Mouse (Mus musculus) liver, embryonic 13.5 days (tissue): Measurements from ENCODE around the gene Pramef25. TPM values are rescaled to one million over a fixed set of nuclear protein-coding genes. Genes with fewer than 3 reads are reported as not detected.
"Not testable (repeated sequence)": the region's sequence is repeated elsewhere in the genome, so short reads cannot be mapped to it uniquely, and the experiment has no call there.

Experiments
- ATAC-seq: fragments of 200-750 bp; cut with Nextera tagmentation; 2 replicates; pipeline ENCODE4 v1.8.0; 2017; ENCODE audit warnings: low read depth, mild to moderate bottlenecking, moderate number of reproducible peaks, moderate library complexity
- DNase-seq: peaks from one replicate; pipeline ENCODE4 v3.0.0; 2022
- H3K27ac ChIP-seq: fragments of 300-500 bp; sonication (generic); 2 replicates; pipeline ENCODE4 v1.5.1; 2015; ENCODE audit warnings: moderate library complexity, mild to moderate bottlenecking, inconsistent platforms
- H3K27me3 ChIP-seq: fragments of 300-500 bp; sonication (generic); 2 replicates; pipeline ENCODE4 v1.6.1; 2015; ENCODE audit warnings: mild to moderate bottlenecking, inconsistent platforms
- H3K36me3 ChIP-seq: fragments of 300-500 bp; sonication (generic); 2 replicates; pipeline ENCODE4 v1.6.1; 2015; ENCODE audit warnings: mild to moderate bottlenecking, inconsistent platforms
- H3K4me1 ChIP-seq: fragments of 300-500 bp; sonication (generic); replicated peaks from 2 replicates; pipeline ENCODE4 v1.6.1; 2015; ENCODE audit warnings: inconsistent platforms
- H3K4me2 ChIP-seq: fragments of 300-500 bp; sonication (generic); 2 replicates; pipeline ENCODE4 v1.6.1; 2015; ENCODE audit warnings: inconsistent platforms, mild to moderate bottlenecking, moderate library complexity
- H3K4me3 ChIP-seq: fragments of 300-500 bp; sonication (generic); replicated peaks from 2 replicates; pipeline ENCODE4 v1.5.1; 2015; ENCODE audit warnings: mild to moderate bottlenecking, inconsistent platforms
- H3K9ac ChIP-seq: fragments of 300-500 bp; sonication (generic); 2 replicates; pipeline ENCODE4 v1.6.1; 2015; ENCODE audit warnings: mild to moderate bottlenecking, inconsistent platforms
- H3K9me3 ChIP-seq: fragments of 300-500 bp; sonication (generic); replicated peaks from 2 replicates; pipeline ENCODE4 v1.6.1; 2016; ENCODE audit warnings: inconsistent platforms
- WGBS: fragments of 180-500 bp; shearing (Covaris S2); methylation state at CpG from one replicate; pipeline ENCODE4 v1.1.7; 2015; ENCODE audit not compliant: insufficient replicate concordance; 5-methylcytosine and 5-hydroxymethylcytosine counted together
- polyA plus RNA-seq: library from polyadenylated mRNA; unstranded; fragments of >200 nt; fragmentation: Nextera tagmentation; extraction: Ambion mirVana; gene quantifications from 2 replicates; pipeline ENCODE4 v1.2.1, GENCODE M21; 2015

The Pramef25 gene
- polyA plus RNA-seq, result not detected in 2 replicates

DNA sequence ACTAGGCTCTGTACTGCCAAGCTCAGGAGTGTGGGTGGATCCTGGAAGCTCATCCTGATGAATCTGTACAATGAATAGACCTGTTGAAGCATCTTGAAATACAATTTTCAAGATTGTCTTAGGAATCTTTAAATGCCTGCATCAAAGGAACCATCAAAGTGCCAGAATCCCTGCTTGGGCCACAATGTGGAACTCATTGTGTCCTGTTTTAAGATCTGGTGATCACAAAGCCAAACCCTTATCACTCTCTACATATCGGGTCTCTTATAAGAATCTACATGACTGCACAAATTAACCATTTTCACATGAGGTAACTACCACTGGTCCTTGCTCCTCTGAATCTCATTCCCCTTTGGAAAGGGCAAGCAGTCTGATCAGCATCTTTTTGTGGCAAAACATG, at the start of gene Pramef25:
TSS of gene Pramef25 (minus strand) at position 101 of the 400 bp plus-strand sequence.
- not testable (repeated sequence) for H3K4me2 ChIP-seq, H3K36me3 ChIP-seq, DNase-seq, H3K27ac ChIP-seq, H3K4me3 ChIP-seq, H3K4me1 ChIP-seq, H3K27me3 ChIP-seq, H3K9me3 ChIP-seq, H3K9ac ChIP-seq, ATAC-seq
- whole genome bisulfite sequencing, result 57% methylated on average over 1 of the region's 1 CpGs

DNA sequence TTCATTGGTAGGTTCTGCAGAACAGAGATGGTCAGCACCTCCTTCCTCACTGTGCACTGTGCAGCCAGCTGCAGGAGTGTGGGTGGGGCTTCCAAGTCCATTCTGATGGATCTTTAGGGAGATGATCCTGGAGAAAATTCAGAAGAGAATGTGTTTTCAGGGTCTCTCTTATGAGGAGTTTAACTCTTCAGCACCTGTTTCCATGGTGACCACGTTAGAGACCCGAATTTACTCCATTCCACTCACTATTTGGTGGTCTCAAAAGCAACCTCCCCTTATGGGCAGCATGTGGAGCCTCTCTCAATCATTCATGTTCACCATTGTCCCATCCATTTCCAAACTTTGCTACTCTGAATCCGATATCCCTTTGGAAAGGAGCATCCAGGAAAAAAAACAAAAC, 43.5 kb upstream of the Pramef25 start, which contains the start of gene Pramef17:
TSS of gene Pramef17 (minus strand) at position 101 of the 400 bp plus-strand sequence.
- not testable (repeated sequence) for DNase-seq, H3K27ac ChIP-seq, H3K9ac ChIP-seq, H3K9me3 ChIP-seq, H3K4me1 ChIP-seq, H3K4me3 ChIP-seq, H3K36me3 ChIP-seq, H3K4me2 ChIP-seq, ATAC-seq, H3K27me3 ChIP-seq
- WGBS, result 37% methylated on average over 3 of the region's 3 CpGs

DNA sequence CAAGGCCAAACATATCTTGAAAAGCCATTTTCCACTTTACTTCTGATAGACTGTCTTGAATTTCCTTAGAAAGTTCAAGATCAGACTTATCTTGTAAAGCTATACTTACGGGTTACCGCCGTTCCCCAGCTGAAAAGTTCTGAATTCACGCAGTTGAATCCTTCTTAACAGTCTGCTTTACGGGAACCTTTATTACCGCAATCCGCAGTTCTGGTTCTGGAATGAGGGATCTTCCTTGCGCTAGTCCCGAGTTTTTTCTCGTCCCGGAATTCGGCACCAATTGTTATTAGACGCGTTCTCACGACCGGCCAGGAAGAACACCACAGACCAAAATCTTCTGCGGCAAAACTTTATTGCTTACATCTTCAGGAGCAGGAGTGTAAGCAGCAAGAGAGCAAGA, 37.3 kb upstream of the Pramef25 start:
- H3K27ac ChIP-seq, H3K36me3 ChIP-seq, H3K4me2 ChIP-seq, H3K4me3 ChIP-seq, ATAC-seq, H3K4me1 ChIP-seq, DNase-seq, H3K9ac ChIP-seq, H3K27me3 ChIP-seq, H3K9me3 ChIP-seq: not testable (repeated sequence)
- 85% methylated on average over 17 of the region's 17 CpGs for WGBS

DNA sequence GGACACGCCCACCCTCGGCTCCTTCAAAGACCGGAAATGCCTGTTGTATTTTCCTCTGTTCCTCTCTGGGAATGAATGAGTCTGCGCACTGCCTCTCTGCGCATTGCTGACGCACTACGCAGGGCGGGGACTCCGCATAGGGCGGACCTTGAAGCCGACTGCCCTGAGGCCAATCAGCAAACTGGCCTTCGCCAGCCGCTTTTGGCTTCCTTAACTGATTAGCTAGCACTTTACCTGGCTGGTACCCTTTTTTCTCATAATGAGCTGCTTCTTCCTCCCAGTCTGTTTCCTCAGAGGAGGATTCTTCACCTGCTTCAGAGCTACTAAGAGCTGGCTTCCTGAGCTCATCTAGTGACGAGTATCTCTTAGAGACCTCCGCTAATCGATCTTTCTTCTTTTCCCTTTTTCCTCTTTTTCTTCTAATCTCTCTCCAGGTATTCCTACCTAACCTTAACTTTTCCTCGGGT, 36.7 kb upstream of the Pramef25 start:
- H3K27me3 ChIP-seq, DNase-seq, H3K9ac ChIP-seq, H3K4me1 ChIP-seq, H3K9me3 ChIP-seq, H3K27ac ChIP-seq, H3K4me2 ChIP-seq, ATAC-seq, H3K36me3 ChIP-seq, H3K4me3 ChIP-seq: not testable (repeated sequence)
- 74% methylated on average over 12 of the region's 17 CpGs for WGBS

DNA sequence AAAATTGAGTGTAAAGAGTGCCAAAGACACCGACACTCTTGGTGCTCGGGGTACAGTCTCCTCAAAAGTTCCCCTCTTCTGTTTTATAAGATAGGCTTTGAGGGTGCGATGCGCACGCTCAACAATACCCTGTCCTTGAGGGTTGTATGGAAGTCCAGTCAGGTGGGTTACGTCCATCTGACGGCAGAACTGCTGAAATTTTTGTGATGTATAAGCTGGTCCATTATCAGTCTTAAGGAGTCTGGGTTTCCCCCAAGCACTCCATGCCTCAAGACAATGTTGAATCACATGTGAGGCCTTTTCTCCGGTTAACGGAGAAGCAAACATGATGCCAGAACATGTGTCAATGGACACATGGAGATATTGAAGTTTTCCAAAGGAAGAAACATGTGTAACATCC, 34.9 kb upstream of the Pramef25 start:
- H3K36me3 ChIP-seq, H3K9ac ChIP-seq, H3K4me1 ChIP-seq, DNase-seq, H3K9me3 ChIP-seq, ATAC-seq, H3K27ac ChIP-seq, H3K4me2 ChIP-seq, H3K4me3 ChIP-seq, H3K27me3 ChIP-seq: not testable (repeated sequence)
- WGBS, result 87% methylated on average over 3 of the region's 9 CpGs

DNA sequence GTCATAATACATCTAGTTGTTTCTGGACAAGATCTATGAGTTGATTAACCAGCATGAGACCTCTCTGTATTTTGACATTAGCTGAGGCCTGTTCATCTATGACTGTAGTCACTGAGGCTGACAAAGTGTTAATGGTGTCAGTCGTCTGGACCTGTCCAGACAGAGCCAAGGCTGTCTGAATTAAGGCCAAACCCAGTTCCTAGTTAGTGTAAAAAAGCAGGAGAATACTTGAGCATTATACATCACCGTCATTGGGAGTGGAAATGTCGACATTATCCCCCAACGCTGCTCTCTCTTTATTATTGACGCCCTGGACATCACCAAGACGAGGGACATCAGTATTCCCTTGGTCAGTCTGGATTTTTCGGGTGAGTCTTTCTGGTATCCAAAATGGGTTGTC, 34.3 kb upstream of the Pramef25 start:
- H3K27me3 ChIP-seq, H3K36me3 ChIP-seq, H3K9ac ChIP-seq, H3K27ac ChIP-seq, H3K4me1 ChIP-seq, H3K9me3 ChIP-seq, H3K4me2 ChIP-seq, DNase-seq, ATAC-seq, H3K4me3 ChIP-seq: not testable (repeated sequence)
- no CpG with 5 or more reads among the region's 7 CpGs for WGBS

DNA sequence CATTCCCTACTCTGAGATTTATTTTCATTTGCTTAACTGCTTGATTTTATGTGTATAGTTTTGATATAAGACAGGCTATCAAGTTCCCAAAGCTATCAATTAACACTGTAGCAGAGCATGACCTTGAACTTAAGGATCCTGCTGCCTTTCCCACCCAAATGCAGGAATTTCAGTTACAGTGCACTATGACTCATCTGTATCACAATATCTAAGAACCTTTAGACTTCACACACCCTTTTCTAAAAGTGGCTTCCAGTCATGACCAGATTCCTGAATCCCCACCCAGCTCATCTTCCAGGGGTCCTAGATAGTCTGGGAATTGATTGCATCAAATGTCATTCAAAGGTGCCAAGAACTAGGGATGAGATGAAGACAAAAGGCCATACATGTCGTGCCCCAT, 32.6 kb upstream of the Pramef25 start:
- H3K9me3 ChIP-seq, ATAC-seq, H3K27me3 ChIP-seq, H3K27ac ChIP-seq, H3K4me3 ChIP-seq, DNase-seq, H3K4me1 ChIP-seq, H3K36me3 ChIP-seq, H3K9ac ChIP-seq, H3K4me2 ChIP-seq: not testable (repeated sequence)
- WGBS, result 27% methylated on average over 1 of the region's 1 CpGs

DNA sequence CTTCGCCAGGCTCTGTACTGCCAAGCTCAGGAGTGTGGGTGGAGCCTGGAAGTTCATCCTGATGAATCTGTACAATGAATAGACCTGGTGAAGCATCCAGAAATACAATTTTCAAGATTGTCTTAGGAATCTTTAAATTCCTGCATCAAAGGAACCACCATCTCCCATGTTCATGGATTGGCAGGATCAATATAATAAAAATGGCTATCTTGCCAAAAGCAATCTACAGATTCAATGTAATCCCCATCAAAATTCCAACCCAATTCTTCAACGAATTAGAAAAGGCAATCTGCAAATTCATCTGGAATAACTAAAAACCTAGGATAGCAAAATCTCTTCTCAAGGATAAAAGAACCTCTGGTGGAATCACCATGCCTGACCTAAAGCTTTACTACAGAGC, 16.0 kb upstream of the Pramef25 start, which contains the start of gene Gm13101:
TSS of gene Gm13101 (minus strand) at position 101 of the 400 bp plus-strand sequence.
- not testable (repeated sequence) for H3K4me3 ChIP-seq, H3K27ac ChIP-seq, H3K4me1 ChIP-seq, H3K36me3 ChIP-seq, H3K9ac ChIP-seq, DNase-seq, H3K4me2 ChIP-seq, H3K27me3 ChIP-seq, ATAC-seq, H3K9me3 ChIP-seq
- WGBS, result 39% methylated on average over 2 of the region's 2 CpGs

DNA sequence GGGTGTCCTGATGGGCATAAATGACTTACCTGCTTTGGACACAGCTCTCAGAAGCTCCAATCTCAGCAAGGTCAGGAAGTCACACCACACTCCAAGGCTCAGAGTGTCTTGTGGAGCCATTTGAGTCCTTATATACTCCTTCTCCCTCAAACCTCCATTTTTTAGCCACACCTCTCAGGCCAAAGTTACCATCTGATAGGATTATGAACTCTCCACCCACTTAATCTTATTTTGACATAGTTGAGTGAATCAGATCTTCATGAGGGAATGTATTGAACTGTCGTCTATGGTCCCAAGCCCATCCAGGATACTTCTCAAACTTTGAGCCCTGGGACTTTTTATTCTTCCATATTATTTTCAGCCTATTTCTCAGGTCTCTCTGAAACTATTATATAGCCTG, 50.5 kb downstream of the Pramef25 start, which contains the start of gene Pramef6:
TSS of gene Pramef6 (minus strand) at position 101 of the 400 bp plus-strand sequence.
- DNase-seq, result not testable (repeated sequence)

More for the DNA sequence above, 50.5 kb downstream of the Pramef25 start, which contains the start of gene Pramef6:
- not testable (repeated sequence) for H3K27me3 ChIP-seq, H3K4me1 ChIP-seq, H3K27ac ChIP-seq, H3K9me3 ChIP-seq, H3K4me2 ChIP-seq, ATAC-seq, H3K9ac ChIP-seq, H3K4me3 ChIP-seq, H3K36me3 ChIP-seq
- 64% methylated on average over 1 of the region's 1 CpGs for WGBS

Other genes starting within 250 kb of the Pramef25 start
- gene Gm13089, start 248.3 kb downstream of the Pramef25 start, polyA plus RNA-seq, result not detected in 2 replicates
- not detected in 2 replicates for gene Gm13078, start 231.6 kb downstream of the Pramef25 start, polyA plus RNA-seq
- not detected in 2 replicates for gene Gm13023, start 161.7 kb downstream of the Pramef25 start, polyA plus RNA-seq
- not detected in 2 replicates for gene Gm13084, start 134.9 kb downstream of the Pramef25 start, polyA plus RNA-seq
- not detected in 2 replicates for gene Gm13103, start 104.5 kb downstream of the Pramef25 start, polyA plus RNA-seq
- gene Pramef6, start 50.6 kb downstream of the Pramef25 start, polyA plus RNA-seq, result not detected in 2 replicates
- gene Gm13101, start 15.9 kb upstream of the Pramef25 start, polyA plus RNA-seq, result not detected in 2 replicates
- gene Pramef17, start 43.4 kb upstream of the Pramef25 start, polyA plus RNA-seq, result not detected in 2 replicates
- gene Pramel4, start 108.1 kb upstream of the Pramef25 start, polyA plus RNA-seq, result not detected in 2 replicates
- gene Gm13102, start 155.5 kb upstream of the Pramef25 start, polyA plus RNA-seq, result not detected in 2 replicates
- gene Oog3, start 211.6 kb upstream of the Pramef25 start, polyA plus RNA-seq, result not detected in 2 replicates
- not detected in 2 replicates for gene Oog2, start 239.7 kb upstream of the Pramef25 start, polyA plus RNA-seq